Mouse (Mus musculus) erythroblast, embryonic 14.5 days (primary cell): ENCODE measurements at regions not wholly inside any gene's neighbourhood (a gene's known extent, or its start where the extent isn't known, plus 50 kb on each side); places are given as distances from the start of the nearest gene placed in this dataset.

Source experiments
- GATA1 ChIP-seq: IDR thresholded peaks from 2 replicates; pipeline ENCODE4 v1.6.1; 2012; ENCODE audit warnings: low read length, inconsistent platforms, mixed read lengths
- TAL1 ChIP-seq: IDR thresholded peaks from 3 replicates; pipeline ENCODE4 v1.6.1; 2012; ENCODE audit warnings: low read length, inconsistent platforms, mixed read lengths

DNA sequence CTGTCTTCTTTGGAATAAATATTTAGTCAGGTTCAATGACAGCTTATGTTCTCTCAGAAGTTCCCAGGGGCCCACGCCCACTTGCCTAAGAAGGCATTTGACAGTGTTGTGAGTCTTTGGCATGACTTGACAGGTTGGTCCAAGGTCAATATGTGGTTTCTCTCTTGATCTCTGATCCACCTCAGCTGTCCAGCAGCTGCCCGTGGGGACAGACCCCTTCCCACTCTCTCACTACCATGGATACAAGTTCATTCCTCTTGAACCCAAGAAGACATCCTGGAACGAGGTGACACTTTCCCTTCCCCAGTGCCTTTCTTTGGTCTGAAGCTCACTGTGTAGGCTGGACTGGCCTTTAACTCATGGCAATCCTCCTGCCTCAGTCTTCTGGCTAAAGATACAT lies 145.0 kb upstream of the Lef1 start:
- TF ChIP-seq GATA1 (no peak), TAL1 (no peak)
